Mouse (Mus musculus) CH12F3 (cell line): ENCODE data around the gene Gm20388.

Source experiments
- in situ Hi-C: fragments of 300-500 bp; cut with MboI; formaldehyde crosslinking; loops from 2 replicates; pipeline ENCODE4 v1.14.3; 2020; ENCODE audit warnings: low sequenced_read_pairs

Gm20388 gene

GRCm38 (mm10) chr8:119910547-119911257, at the start of gene Gm20388:
TSS of gene Gm20388 (plus strand) at chr8:119910841.
- in situ Hi-C loops: no loop called here

- in situ Hi-C loops: no loop called here
Observed at GRCm38 (mm10) chr8:119861706-119862389, 48.8 kb upstream of the Gm20388 start, which contains the start of gene Klhl36. TSS of gene Klhl36 (plus strand) at chr8:119862266.

GRCm38 (mm10) chr8:119862390-119862734, 48.3 kb upstream of the Gm20388 start:
- in situ Hi-C loops: no loop called here

GRCm38 (mm10) chr8:119862749-119863148, 47.9 kb upstream of the Gm20388 start:
- in situ Hi-C loops: no loop called here

GRCm38 (mm10) chr8:119869616-119870015, 41.0 kb upstream of the Gm20388 start:
- in situ Hi-C loops: no loop called here

GRCm38 (mm10) chr8:119873181-119873580, 37.5 kb upstream of the Gm20388 start:
- in situ Hi-C loops: no loop called here

GRCm38 (mm10) chr8:119881301-119881700, 29.3 kb upstream of the Gm20388 start:
- in situ Hi-C loops: no loop called here

- in situ Hi-C loops: no loop called here
Observed at GRCm38 (mm10) chr8:119881917-119882316, 28.7 kb upstream of the Gm20388 start.

GRCm38 (mm10) chr8:119883281-119883680, 27.4 kb upstream of the Gm20388 start:
- in situ Hi-C loops: no loop called here

GRCm38 (mm10) chr8:119885612-119886011, 25.0 kb upstream of the Gm20388 start:
- in situ Hi-C loops: no loop called here

GRCm38 (mm10) chr8:119887130-119887529, 23.5 kb upstream of the Gm20388 start:
- in situ Hi-C loops: no loop called here

- in situ Hi-C loops: no loop called here
Observed at GRCm38 (mm10) chr8:119888012-119888411, 22.6 kb upstream of the Gm20388 start.

- in situ Hi-C loops: no loop called here
Observed at GRCm38 (mm10) chr8:119897069-119897468, 13.6 kb upstream of the Gm20388 start.

GRCm38 (mm10) chr8:119897933-119898332, 12.7 kb upstream of the Gm20388 start:
- in situ Hi-C loops: no loop called here

GRCm38 (mm10) chr8:119901349-119901748, 9.3 kb upstream of the Gm20388 start:
- in situ Hi-C loops: no loop called here

- in situ Hi-C loops: no loop called here
Observed at GRCm38 (mm10) chr8:119901952-119902351, 8.7 kb upstream of the Gm20388 start.

- in situ Hi-C loops: no loop called here
Observed at GRCm38 (mm10) chr8:119904323-119904911, 6.2 kb upstream of the Gm20388 start.

- in situ Hi-C loops: no loop called here
Observed at GRCm38 (mm10) chr8:119909944-119910546, 596 bp upstream of the Gm20388 start, which contains the start of gene Usp10. TSS of gene Usp10 (plus strand) at chr8:119910360.

GRCm38 (mm10) chr8:119911258-119911962, 769 bp downstream of the Gm20388 start:
- in situ Hi-C loops: no loop called here

GRCm38 (mm10) chr8:119912643-119913042, 2.0 kb downstream of the Gm20388 start:
- in situ Hi-C loops: no loop called here

GRCm38 (mm10) chr8:119913181-119913580, 2.5 kb downstream of the Gm20388 start:
- in situ Hi-C loops: no loop called here
